Mouse (Mus musculus) forebrain, embryonic 14.5 days (tissue): ENCODE data around the gene Zdhhc13. TPM values are rescaled to one million over a fixed set of nuclear protein-coding genes. Genes with fewer than 3 reads are reported as not detected.
A peak's percentile ranks its signal among the peaks of the same experiment; 100 is the strongest.

Experiments
- ATAC-seq: fragments of 200-750 bp; cut with Nextera tagmentation; 2 replicates; pipeline ENCODE4 v1.8.0; 2017; ENCODE audit warnings: mild to moderate bottlenecking, moderate library complexity
- DNase-seq: peaks from one replicate; pipeline ENCODE4 v3.0.0-alpha.2; 2015; ENCODE audit warnings: low spot score
- H3K27ac ChIP-seq: fragments of 300-500 bp; sonication (generic); 2 replicates; pipeline ENCODE4 v1.5.1; 2014; ENCODE audit warnings: low read depth, mild to moderate bottlenecking, control low read depth, low read length, moderate library complexity
- H3K27me3 ChIP-seq: fragments of 300-500 bp; sonication (generic); replicated peaks from 2 replicates; pipeline ENCODE4 v1.6.1; 2014; ENCODE audit warnings: low read length, control low read depth, mixed read lengths; ENCODE audit not compliant: control insufficient read depth, insufficient read depth
- H3K36me3 ChIP-seq: fragments of 300-500 bp; sonication (generic); 2 replicates; pipeline ENCODE4 v1.6.1; 2014; ENCODE audit warnings: low read length, control low read depth; ENCODE audit not compliant: control insufficient read depth, insufficient read depth
- H3K4me1 ChIP-seq: fragments of 300-500 bp; sonication (generic); 2 replicates; pipeline ENCODE4 v1.6.1; 2014; ENCODE audit warnings: antibody characterized with exemption, low read length, control low read depth; ENCODE audit not compliant: control insufficient read depth, insufficient read depth
- H3K4me2 ChIP-seq: fragments of 300-500 bp; sonication (generic); 2 replicates; pipeline ENCODE4 v1.6.1; 2014; ENCODE audit warnings: mild to moderate bottlenecking, control low read depth, low read length
- H3K4me3 ChIP-seq: fragments of 300-500 bp; sonication (generic); 2 replicates; pipeline ENCODE4 v1.5.1; 2014; ENCODE audit warnings: low read depth, low read length, control low read depth
- H3K9ac ChIP-seq: fragments of 300-500 bp; sonication (generic); 2 replicates; pipeline ENCODE4 v1.6.1; 2014; ENCODE audit warnings: mild to moderate bottlenecking, low read length, control low read depth, moderate library complexity
- H3K9me3 ChIP-seq: fragments of 300-500 bp; sonication (generic); replicated peaks from 2 replicates; pipeline ENCODE4 v1.6.1; 2016; ENCODE audit warnings: low read length, control low read depth, mixed read lengths; ENCODE audit not compliant: control insufficient read depth
- WGBS: fragments of 180-500 bp; shearing (Covaris S2); extraction: QIAGEN DNeasy Blood & Tissue Kit; methylation state at CpG from one replicate; pipeline ENCODE4 v1.1.7; 2014; 5-methylcytosine and 5-hydroxymethylcytosine counted together
- polyA plus RNA-seq: library from polyadenylated mRNA; unstranded; fragments of >200 nt; fragmentation: Nextera tagmentation; extraction: Ambion mirVana; gene quantifications from 2 replicates; pipeline ENCODE4 v1.2.1, GENCODE M21; 2014

Zdhhc13 gene
- polyA plus RNA-seq, 1 experiment from 2014 or later = 54.9 TPM

DNA sequence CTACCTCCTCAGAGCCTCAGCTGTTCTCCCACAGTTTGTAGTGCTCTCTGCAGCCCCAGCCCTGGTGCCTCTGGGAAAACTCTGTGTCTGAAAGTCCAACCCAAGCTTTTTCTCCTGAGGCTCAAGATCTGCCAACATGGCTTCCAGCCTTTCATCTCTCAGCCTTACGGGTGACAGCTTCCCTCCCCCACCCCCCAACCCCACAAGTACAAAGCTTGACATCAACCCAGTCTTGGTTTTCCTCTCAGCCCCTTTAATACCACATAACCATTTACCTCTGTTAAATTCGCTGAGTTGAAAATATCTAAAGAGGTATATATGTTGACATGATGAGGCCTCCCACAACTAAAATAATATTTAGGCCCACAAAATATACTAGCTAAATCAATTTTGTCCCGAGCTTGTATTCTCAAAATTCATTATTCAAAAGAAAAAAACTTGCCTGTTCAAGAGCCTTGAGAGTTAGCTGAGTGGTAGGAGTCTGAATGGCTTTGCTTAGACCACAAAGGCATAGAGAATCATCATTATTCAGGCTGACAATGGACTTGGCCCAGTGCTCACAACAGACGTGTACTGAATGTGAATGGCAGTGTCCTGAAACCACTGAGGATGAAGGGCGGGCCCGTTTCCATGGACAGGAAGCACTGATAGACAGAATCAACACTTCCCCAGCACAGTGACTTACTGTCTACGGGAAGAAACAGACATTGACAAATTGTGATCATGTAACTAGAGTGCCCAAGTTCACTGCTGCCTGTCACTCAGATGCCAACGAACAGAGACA lies 10.9 kb upstream of the Zdhhc13 start:
- no peak overlapping the region for H3K4me2 ChIP-seq
- H3K36me3 ChIP-seq = no peaks in the 10 kb centered on the region
- no peaks in the 10 kb centered on the region for H3K9me3 ChIP-seq
- no peak overlapping the region for H3K4me3 ChIP-seq
- H3K27ac ChIP-seq = no peak overlapping the region
- peak; percentile 73 for DNase-seq
- ATAC-seq = peak; percentile 77
- H3K27me3 ChIP-seq = no peaks in the 10 kb centered on the region
- 51% methylated on average over 8 of the region's 8 CpGs for WGBS
- H3K9ac ChIP-seq = no peak overlapping the region
- 0 out of 2 replicates have a peak, but pooled peaks cover 3% of the 10 kb centered on the region for H3K4me1 ChIP-seq

- Histone ChIP-seq H3K4me3 (no peak overlapping the region), H3K27me3 (no peaks in the 10 kb centered on the region), H3K36me3 (no peaks in the 10 kb centered on the region), H3K27ac (no peak overlapping the region), H3K4me2 (no peak overlapping the region), H3K9ac (no peak overlapping the region), H3K9me3 (no peaks in the 10 kb centered on the region), H3K4me1 (0 out of 2 replicates have a peak, but pooled peaks cover 3% of the 10 kb centered on the region)
- WGBS = 64% methylated on average over 3 of the region's 3 CpGs
- DNase-seq = peak; percentile 65
- ATAC-seq = peak; percentile 44; the same call in 1 of the 2 replicates
Measured at GRCm38 (mm10) chr7:48779110-48779509, 9.7 kb upstream of the Zdhhc13 start.

DNA sequence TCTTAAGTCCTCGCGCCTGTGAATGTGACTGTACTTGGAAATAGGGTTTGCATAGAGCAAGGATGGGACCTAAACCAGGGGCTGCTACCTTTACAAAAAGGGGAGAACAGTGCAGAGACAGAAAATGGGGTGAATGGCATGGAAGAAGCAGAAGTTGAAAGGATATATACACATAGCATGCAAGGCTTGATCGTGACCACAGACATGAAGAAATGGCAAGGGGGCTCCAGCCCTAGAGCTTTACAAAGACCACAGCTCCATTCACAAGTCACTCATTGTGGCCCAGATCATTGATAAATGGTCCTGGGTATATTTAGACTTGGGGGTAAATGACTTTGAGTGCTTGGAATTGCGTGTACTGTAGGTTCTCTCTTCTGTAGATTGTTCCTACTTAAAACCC lies 6.4 kb upstream of the Zdhhc13 start:
- Histone ChIP-seq H3K27me3 (no peaks in the 10 kb centered on the region), H3K4me2 (no peak overlapping the region), H3K4me3 (no peak overlapping the region), H3K36me3 (no peaks in the 10 kb centered on the region), H3K4me1 (0 out of 2 replicates have a peak, but pooled peaks cover 3% of the 10 kb centered on the region), H3K9me3 (no peaks in the 10 kb centered on the region), H3K9ac (no peak overlapping the region), H3K27ac (no peak overlapping the region)
- ATAC-seq (no peak), DNase-seq (no peak)
- WGBS = 85% methylated on average over 4 of the region's 4 CpGs

DNA sequence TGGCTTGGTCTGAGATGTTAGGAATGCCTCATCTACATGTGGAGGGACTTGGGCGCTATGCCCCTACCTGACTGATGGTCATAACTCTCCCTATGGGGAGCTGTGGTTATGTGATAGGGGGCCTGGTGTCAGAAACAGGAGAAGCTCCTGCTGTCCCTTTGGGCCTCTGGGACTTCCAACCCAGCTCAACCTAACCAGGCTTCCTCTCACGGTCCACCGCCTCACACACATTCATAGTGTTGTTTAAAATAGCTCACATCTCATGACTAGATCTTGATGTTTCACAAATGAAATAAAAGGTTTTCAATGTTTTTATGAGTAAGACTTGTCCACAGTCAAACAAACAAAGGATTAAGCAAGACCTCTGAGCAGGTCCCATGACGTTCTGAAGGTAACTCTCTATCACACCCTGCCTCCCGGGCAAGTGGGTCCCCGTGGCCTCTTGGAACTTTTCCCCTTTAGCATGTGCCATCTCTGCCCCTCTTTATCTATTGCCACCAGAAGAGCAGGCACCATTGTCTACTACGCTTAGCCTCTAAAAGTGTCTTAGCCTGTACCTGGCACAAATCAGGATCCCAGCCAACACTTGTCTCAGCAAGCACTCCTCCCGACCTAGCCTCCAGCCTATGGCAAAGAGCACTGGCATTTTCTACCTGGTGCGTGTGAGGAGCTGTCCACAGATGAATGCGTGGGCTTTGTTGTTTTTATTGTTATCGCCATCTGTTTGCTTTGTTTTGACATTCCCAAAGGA lies 3.9 kb upstream of the Zdhhc13 start:
- no peak overlapping the region for H3K4me3 ChIP-seq
- no peak overlapping the region for H3K4me2 ChIP-seq
- H3K27ac ChIP-seq = no peak overlapping the region
- no peak overlapping the region for H3K9ac ChIP-seq
- no peaks in the 10 kb centered on the region for H3K27me3 ChIP-seq
- H3K4me1 ChIP-seq = peaks cover 9% of the 10 kb centered on the region
- no peaks in the 10 kb centered on the region for H3K9me3 ChIP-seq
- 87% methylated on average over 11 of the region's 11 CpGs for whole genome bisulfite sequencing
- DNase-seq = no peak
- no peak for ATAC-seq
- H3K36me3 ChIP-seq = no peaks in the 10 kb centered on the region

GRCm38 (mm10) chr7:48788348-48788747 lies 455 bp upstream of the Zdhhc13 start:
- no peaks in the 10 kb centered on the region for H3K27me3 ChIP-seq
- 71% methylated on average over 3 of the region's 3 CpGs for WGBS
- peak overlapping the region; percentile 86 for H3K4me3 ChIP-seq
- no peaks in the 10 kb centered on the region for H3K9me3 ChIP-seq
- no peak overlapping the region for H3K27ac ChIP-seq
- peak overlapping the region; percentile 79 for H3K4me2 ChIP-seq
- no peak overlapping the region for H3K9ac ChIP-seq
- peaks cover 21% of the 10 kb centered on the region for H3K4me1 ChIP-seq
- H3K36me3 ChIP-seq = peaks cover 3% of the 10 kb centered on the region; the same call in 1 of the 2 replicates
- ATAC-seq (peak; percentile 29; the same call in 1 of the 2 replicates), DNase-seq (no peak)

DNA sequence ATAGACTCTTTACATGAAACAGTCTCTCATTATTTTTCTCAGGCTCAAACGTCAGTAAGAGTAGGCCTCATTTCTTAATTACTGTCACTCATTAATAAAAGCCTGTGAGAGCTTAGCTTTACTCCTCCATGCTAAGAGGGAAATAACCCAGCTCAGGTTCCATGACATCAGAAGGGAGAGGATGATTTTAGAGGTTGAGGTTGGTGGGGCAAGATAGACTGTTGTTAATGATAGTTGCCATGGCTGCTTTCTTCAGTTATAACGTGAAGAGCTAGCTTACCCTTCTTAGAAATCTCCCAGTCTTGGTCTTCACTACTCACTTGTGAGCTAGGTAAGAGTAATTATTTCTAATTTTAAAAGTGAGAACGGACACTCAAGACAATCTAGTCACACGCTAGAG lies 1.3 kb downstream of the Zdhhc13 start:
- peak overlapping the region; percentile 79 for H3K4me2 ChIP-seq
- H3K9ac ChIP-seq = peak overlapping the region; percentile 29; the same call in 1 of the 2 replicates
- no peaks in the 10 kb centered on the region for H3K9me3 ChIP-seq
- WGBS = 30% methylated on average over 4 of the region's 4 CpGs
- peaks cover 7% of the 10 kb centered on the region; the same call in 1 of the 2 replicates for H3K36me3 ChIP-seq
- DNase-seq (no peak), ATAC-seq (no peak)
- H3K27me3 ChIP-seq = no peaks in the 10 kb centered on the region
- peak overlapping the region; percentile 86; the same call in 1 of the 2 replicates for H3K4me3 ChIP-seq
- H3K4me1 ChIP-seq = peaks cover 21% of the 10 kb centered on the region
- no peak overlapping the region for H3K27ac ChIP-seq

DNA sequence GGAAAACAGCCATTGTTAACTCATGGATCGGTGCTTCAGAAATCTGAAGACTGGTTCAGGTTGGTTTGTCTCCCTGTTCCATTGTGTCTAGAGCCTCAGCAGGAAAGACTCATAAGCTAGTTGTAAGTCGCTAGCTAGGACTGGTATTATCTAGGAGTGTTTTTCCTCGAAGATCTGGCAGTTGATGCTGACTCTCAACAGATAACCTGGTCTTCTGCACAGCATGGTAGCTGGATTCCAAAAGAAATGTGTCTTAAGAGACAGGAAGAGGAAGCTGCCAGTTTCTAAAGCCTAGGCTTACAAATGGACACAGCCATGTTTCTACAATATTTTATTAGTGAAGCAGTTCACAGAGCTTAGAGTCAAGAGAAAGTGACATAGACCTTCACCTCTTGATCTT lies 2.6 kb downstream of the Zdhhc13 start:
- Histone ChIP-seq H3K9ac (no peak overlapping the region), H3K27ac (no peak overlapping the region), H3K9me3 (no peaks in the 10 kb centered on the region), H3K4me1 (peaks cover 21% of the 10 kb centered on the region), H3K27me3 (no peaks in the 10 kb centered on the region), H3K4me2 (no peak overlapping the region), H3K36me3 (peaks cover 11% of the 10 kb centered on the region; the same call in 1 of the 2 replicates), H3K4me3 (no peak overlapping the region)
- no peak for ATAC-seq
- 79% methylated on average over 3 of the region's 3 CpGs for WGBS
- DNase-seq = no peak

DNA sequence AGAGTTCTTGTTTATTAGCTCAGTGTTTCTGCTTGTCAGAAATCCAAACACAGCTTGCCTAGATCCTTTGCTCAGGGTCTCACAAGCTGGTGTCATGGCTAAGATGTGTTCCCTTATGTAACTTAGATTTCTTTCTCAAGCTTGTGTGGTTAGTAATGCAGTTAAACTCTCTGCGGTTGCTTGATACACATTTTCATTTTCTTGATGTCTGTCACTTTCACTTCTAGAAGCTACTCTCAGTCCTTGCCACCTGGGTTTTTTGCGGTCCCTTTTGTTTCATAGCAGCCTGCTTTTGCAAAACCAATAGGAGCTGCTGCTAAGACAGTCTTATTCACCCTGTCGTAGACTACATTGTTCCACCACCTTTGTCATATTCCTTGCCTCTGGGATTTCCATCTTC lies 6.3 kb downstream of the Zdhhc13 start:
- WGBS = 72% methylated on average over 3 of the region's 3 CpGs
- no peak overlapping the region for H3K4me2 ChIP-seq
- H3K27ac ChIP-seq = no peak overlapping the region
- H3K9ac ChIP-seq = no peak overlapping the region
- ATAC-seq = no peak
- no peaks in the 10 kb centered on the region for H3K27me3 ChIP-seq
- no peak for DNase-seq
- peaks cover 22% of the 10 kb centered on the region; the same call in 1 of the 2 replicates for H3K36me3 ChIP-seq
- no peaks in the 10 kb centered on the region for H3K9me3 ChIP-seq
- no peak overlapping the region for H3K4me3 ChIP-seq
- peaks cover 10% of the 10 kb centered on the region for H3K4me1 ChIP-seq
